Mouse (Mus musculus): ENCODE data around the gene Smco1.

The Smco1 gene

DNA sequence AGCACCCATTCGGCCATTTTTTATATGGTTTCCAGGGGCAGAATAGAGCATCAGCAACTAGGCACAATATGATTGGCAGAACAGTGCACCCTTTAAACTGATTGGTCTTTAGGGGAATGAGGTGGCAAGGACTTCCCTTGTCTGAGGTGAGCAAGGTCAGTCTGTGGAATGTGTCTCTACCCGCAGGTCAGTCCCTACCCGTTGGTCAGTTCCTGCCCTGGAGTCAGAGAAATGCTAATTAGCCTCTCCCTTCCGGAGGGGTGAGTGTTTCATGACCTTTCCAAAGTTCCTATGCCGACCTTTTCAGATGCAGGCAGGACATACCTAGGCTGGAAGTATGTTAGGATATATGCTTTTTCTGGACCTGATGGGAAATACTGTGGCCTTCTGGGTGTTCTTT lies 41.1 kb downstream of the Smco1 start:
- no peak for DNase-seq (ENCODE audit: low spot score in 2 of 2)

DNA sequence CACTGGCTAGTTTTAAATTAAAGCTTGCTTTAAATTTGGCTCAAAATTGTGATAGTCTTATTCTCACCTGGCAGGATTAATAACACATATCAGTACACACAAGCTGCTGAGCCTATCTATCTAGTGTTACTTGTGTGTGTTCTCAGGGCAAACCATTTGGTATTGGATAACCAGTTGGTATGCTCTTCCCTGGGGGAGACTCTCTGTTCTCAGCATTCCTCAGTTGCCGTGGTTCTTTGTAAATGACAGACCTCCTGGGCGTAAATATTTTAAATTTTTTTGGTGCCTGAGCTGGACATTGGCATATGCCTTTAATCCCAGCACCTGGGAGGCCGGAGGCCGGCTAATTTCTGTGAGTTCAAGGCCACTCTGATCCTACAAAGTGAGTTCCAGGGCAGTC lies 41.6 kb downstream of the Smco1 start:
- no peak for DNase-seq (ENCODE audit: low spot score in 2 of 2)

DNA sequence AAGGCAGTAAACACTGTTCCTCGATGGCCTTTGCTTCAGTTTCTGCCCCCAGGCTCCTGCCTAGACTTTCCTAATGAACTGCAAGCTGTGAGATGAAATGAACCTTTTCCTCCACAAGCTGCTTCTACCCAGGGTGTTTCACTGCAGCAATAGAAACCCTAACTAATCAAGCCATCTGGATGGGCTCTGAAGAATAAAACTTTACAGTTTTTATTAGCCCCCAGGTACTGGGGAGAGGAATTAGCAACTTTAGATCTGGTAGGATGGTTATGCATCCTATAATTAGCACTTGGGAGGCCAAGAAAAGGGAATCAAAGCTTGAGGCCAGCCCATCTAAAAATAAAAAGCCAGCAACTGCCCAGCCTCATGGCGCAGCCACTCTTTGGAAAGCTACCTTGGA lies 45.3 kb downstream of the Smco1 start:
- no peak for DNase-seq (ENCODE audit: low spot score in 2 of 2)

DNA sequence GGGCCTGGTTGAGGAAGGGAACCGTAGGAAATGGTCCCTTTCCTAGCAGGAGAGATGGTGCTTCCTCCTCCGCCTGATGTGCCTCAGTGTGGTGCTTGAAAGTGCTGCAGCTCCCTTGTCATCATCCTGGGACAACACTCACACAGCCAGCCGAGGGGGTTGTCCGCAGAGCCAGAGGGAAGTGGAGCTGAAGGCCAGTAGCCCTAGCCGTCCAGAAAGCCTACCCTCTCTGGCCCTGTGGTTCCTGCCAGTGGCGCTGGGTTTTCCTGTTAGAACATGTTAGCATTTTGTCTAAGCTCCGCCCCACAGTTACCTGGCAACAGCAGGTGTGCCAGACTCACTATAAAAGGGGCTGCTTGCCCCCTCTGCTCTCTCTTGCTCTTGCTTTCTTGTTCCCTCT lies 52.7 kb downstream of the Smco1 start:
- no peak for DNase-seq (ENCODE audit: low spot score in 2 of 2)

Data from spleen, postnatal 14 days (tissue).